Mouse (Mus musculus) stomach, embryonic 16.5 days (tissue): ENCODE measurements around the gene Dbp. TPM values are rescaled to one million over a fixed set of nuclear protein-coding genes. Genes with fewer than 3 reads are reported as not detected.
A peak's percentile ranks its signal among the peaks of the same experiment; 100 is the strongest.

ENCODE experiments used
- ATAC-seq: fragments of 200-750 bp; cut with Nextera tagmentation; 2 replicates; pipeline ENCODE4 v1.8.0; 2017; ENCODE audit warnings: moderate number of reproducible peaks, moderate TSS enrichment; ENCODE audit not compliant: insufficient read depth, low FRiP score
- H3K27ac ChIP-seq: fragments of 300-500 bp; sonication (generic); 2 replicates; pipeline ENCODE4 v1.5.1; 2014; ENCODE audit warnings: low read length
- H3K27me3 ChIP-seq: fragments of 300-500 bp; sonication (generic); 2 replicates; pipeline ENCODE4 v1.6.1; 2014; ENCODE audit warnings: low read length, control low read depth, mixed read lengths; ENCODE audit not compliant: control insufficient read depth, insufficient read depth
- H3K36me3 ChIP-seq: fragments of 300-500 bp; sonication (generic); 2 replicates; pipeline ENCODE4 v1.6.1; 2014; ENCODE audit warnings: low read length; ENCODE audit not compliant: control insufficient read depth, insufficient read depth
- H3K4me1 ChIP-seq: fragments of 300-500 bp; sonication (generic); 2 replicates; pipeline ENCODE4 v1.6.1; 2014; ENCODE audit warnings: low read length, control low read depth, mixed read lengths; ENCODE audit not compliant: control insufficient read depth, insufficient read depth
- H3K4me2 ChIP-seq: fragments of 300-500 bp; sonication (generic); 2 replicates; pipeline ENCODE4 v1.6.1; 2014; ENCODE audit warnings: low read depth, low read length, mixed read lengths
- H3K4me3 ChIP-seq: fragments of 300-500 bp; sonication (generic); replicated peaks from 2 replicates; pipeline ENCODE4 v1.5.1; 2014; ENCODE audit warnings: mild to moderate bottlenecking, low read length
- H3K9ac ChIP-seq: fragments of 300-500 bp; sonication (generic); 2 replicates; pipeline ENCODE4 v1.6.1; 2014; ENCODE audit warnings: low read length
- H3K9me3 ChIP-seq: fragments of 300-500 bp; sonication (generic); replicated peaks from 2 replicates; pipeline ENCODE4 v1.6.1; 2016; ENCODE audit warnings: low read length, control low read depth; ENCODE audit not compliant: control insufficient read depth
- WGBS: fragments of 180-500 bp; shearing (Covaris S2); extraction: QIAGEN DNeasy Blood & Tissue Kit; methylation state at CpG from one replicate; pipeline ENCODE4 v1.1.7; 2014; 5-methylcytosine and 5-hydroxymethylcytosine counted together
- polyA plus RNA-seq: library from polyadenylated mRNA; unstranded; fragments of >200 nt; fragmentation: Nextera tagmentation; extraction: Ambion mirVana; gene quantifications from 2 replicates; pipeline ENCODE4 v1.2.1, GENCODE M21; 2015

Dbp gene
- polyA plus RNA-seq, 1 experiment from 2014 or later, result 2.9 TPM

DNA sequence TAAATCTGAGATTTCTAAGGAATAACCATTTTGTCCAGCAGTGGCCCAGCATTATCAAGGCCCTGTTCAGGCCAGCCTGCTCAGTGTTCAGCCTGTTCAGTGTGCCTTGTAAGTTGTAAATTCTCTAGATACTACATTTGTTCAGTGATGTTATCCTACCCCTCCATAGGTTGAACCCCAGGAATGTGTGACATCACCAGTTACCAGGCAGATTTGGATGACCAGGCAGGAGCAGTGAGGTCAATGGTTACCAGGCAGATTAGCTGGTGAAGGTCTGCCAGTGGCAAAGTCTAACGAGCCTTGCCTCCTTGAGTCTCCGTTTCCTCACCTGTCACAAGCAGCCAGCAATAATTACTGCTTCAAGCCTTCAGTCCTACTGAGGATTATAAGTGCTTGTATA lies 39.5 kb downstream of the Dbp start:
- Histone ChIP-seq H3K27ac (no peak overlapping the region), H3K9ac (no peak overlapping the region), H3K36me3 (no peaks in the 10 kb centered on the region), H3K27me3 (no peaks in the 10 kb centered on the region), H3K4me1 (peaks cover 9% of the 10 kb centered on the region; the same call in 1 of the 2 replicates), H3K4me2 (no peak overlapping the region), H3K4me3 (no peak overlapping the region), H3K9me3 (no peaks in the 10 kb centered on the region)
- WGBS, result 48% methylated on average over 2 of the region's 2 CpGs
- ATAC-seq, result peak; percentile 51; the same call in 1 of the 2 replicates

GRCm38 (mm10) chr7:45746518-45746917 lies 41.6 kb downstream of the Dbp start:
- Histone ChIP-seq H3K9me3 (no peaks in the 10 kb centered on the region), H3K4me1 (peaks cover 10% of the 10 kb centered on the region; the same call in 1 of the 2 replicates), H3K36me3 (no peaks in the 10 kb centered on the region), H3K9ac (no peak overlapping the region), H3K27me3 (no peaks in the 10 kb centered on the region), H3K27ac (no peak overlapping the region), H3K4me2 (no peak overlapping the region), H3K4me3 (no peak overlapping the region)
- no peak for ATAC-seq
- WGBS, result 63% methylated on average over 6 of the region's 6 CpGs

- peaks cover 10% of the 10 kb centered on the region; the same call in 1 of the 2 replicates for H3K4me1 ChIP-seq
- no peak overlapping the region for H3K4me3 ChIP-seq
- no peaks in the 10 kb centered on the region for H3K9me3 ChIP-seq
- H3K4me2 ChIP-seq, result no peak overlapping the region
- 85% methylated on average over 5 of the region's 5 CpGs for WGBS
- H3K27ac ChIP-seq, result no peak overlapping the region
- ATAC-seq, result no peak
- no peaks in the 10 kb centered on the region for H3K27me3 ChIP-seq
- no peaks in the 10 kb centered on the region for H3K36me3 ChIP-seq
- H3K9ac ChIP-seq, result no peak overlapping the region
Measured at GRCm38 (mm10) chr7:45747450-45747849, 42.6 kb downstream of the Dbp start.

- Histone ChIP-seq H3K27me3 (no peaks in the 10 kb centered on the region), H3K4me3 (no peak overlapping the region), H3K36me3 (no peaks in the 10 kb centered on the region), H3K27ac (no peak overlapping the region), H3K9me3 (no peaks in the 10 kb centered on the region), H3K4me1 (peaks cover 10% of the 10 kb centered on the region; the same call in 1 of the 2 replicates), H3K9ac (no peak overlapping the region), H3K4me2 (no peak overlapping the region)
- no peak for ATAC-seq
- WGBS, result 70% methylated on average over 7 of the region's 7 CpGs
Measured at GRCm38 (mm10) chr7:45748110-45748509, 43.2 kb downstream of the Dbp start.

- peak; percentile 44; the same call in 1 of the 2 replicates for ATAC-seq
- H3K4me2 ChIP-seq, result no peak overlapping the region
- H3K9me3 ChIP-seq, result no peaks in the 10 kb centered on the region
- no peaks in the 10 kb centered on the region for H3K27me3 ChIP-seq
- no peak overlapping the region for H3K27ac ChIP-seq
- no peaks in the 10 kb centered on the region for H3K36me3 ChIP-seq
- H3K4me1 ChIP-seq, result peaks cover 10% of the 10 kb centered on the region; the same call in 1 of the 2 replicates
- no peak overlapping the region for H3K9ac ChIP-seq
- H3K4me3 ChIP-seq, result no peak overlapping the region
- 34% methylated on average over 9 of the region's 10 CpGs for WGBS
Measured at GRCm38 (mm10) chr7:45749401-45749800, 44.5 kb downstream of the Dbp start.

DNA sequence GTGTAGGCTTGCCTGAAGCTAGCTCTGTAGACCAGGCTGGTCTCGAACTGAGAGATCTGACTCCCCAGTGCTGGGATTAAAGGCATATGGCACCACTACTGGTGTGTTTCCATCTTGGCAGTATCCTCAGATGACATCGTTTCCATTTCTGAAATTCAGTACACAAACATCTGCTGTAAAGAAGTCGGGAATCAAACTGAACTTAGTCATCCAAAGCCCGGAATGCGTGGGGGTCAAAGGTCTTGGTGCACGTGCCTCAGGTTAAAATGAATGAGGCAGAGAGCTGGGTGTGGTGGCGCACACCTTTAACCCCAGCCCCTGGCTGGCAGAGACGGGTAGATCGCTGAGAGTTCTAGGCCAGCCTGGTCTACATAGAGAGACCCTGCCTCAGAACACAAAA lies 45.3 kb downstream of the Dbp start:
- ATAC-seq, result no peak
- H3K9me3 ChIP-seq, result no peaks in the 10 kb centered on the region
- peaks cover 10% of the 10 kb centered on the region; the same call in 1 of the 2 replicates for H3K4me1 ChIP-seq
- WGBS, result 51% methylated on average over 9 of the region's 9 CpGs
- no peak overlapping the region for H3K9ac ChIP-seq
- no peak overlapping the region for H3K4me3 ChIP-seq
- no peak overlapping the region for H3K27ac ChIP-seq
- no peaks in the 10 kb centered on the region for H3K27me3 ChIP-seq
- H3K4me2 ChIP-seq, result no peak overlapping the region
- H3K36me3 ChIP-seq, result no peaks in the 10 kb centered on the region

DNA sequence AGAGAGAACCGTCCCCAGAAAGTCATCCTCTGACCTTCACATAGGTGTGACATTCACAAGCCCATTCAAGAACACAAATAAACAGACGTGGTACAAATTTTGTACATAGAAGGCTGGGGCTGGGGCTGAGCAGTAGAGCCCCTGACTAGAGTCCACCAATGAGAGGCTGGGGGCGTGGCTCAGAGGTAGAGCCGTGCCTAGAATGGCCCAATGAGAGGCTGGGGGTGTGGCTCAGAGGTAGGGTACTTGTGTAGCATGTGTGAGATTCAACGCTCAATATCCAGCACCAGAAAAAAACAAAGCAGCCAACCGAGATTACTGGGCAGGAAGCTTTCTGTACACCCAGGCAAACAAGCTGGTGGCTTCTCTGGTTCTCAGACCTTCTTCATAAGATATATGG lies 50.8 kb downstream of the Dbp start:
- no peaks in the 10 kb centered on the region for H3K4me1 ChIP-seq
- ATAC-seq, result no peak
- WGBS, result 54% methylated on average over 6 of the region's 6 CpGs
- H3K9ac ChIP-seq, result no peak overlapping the region
- H3K36me3 ChIP-seq, result no peaks in the 10 kb centered on the region
- H3K4me2 ChIP-seq, result no peak overlapping the region
- H3K4me3 ChIP-seq, result no peak overlapping the region
- H3K27ac ChIP-seq, result no peak overlapping the region
- H3K9me3 ChIP-seq, result no peaks in the 10 kb centered on the region
- peaks cover 12% of the 10 kb centered on the region for H3K27me3 ChIP-seq

- 0 out of 2 replicates have a peak overlapping the region, but pooled peaks have one; percentile 0 for H3K27ac ChIP-seq
- no peaks in the 10 kb centered on the region for H3K36me3 ChIP-seq
- peak overlapping the region; percentile 58 for H3K9ac ChIP-seq
- H3K4me3 ChIP-seq, result peak overlapping the region; percentile 19
- peak overlapping the region; percentile 51 for H3K4me2 ChIP-seq
- no peaks in the 10 kb centered on the region for H3K9me3 ChIP-seq
- peaks cover 12% of the 10 kb centered on the region for H3K27me3 ChIP-seq
- 6% methylated on average over 22 of the region's 27 CpGs for WGBS
- no peaks in the 10 kb centered on the region for H3K4me1 ChIP-seq
- peak; percentile 78 for ATAC-seq
Measured at GRCm38 (mm10) chr7:45759400-45759799, 54.5 kb downstream of the Dbp start.
